Mouse (Mus musculus): ENCODE measurements around the gene Fam118a. TPM values are rescaled to one million over a fixed set of nuclear protein-coding genes. Genes with fewer than 3 reads are reported as not detected.
"Not testable (repeated sequence)": the region's sequence is repeated elsewhere in the genome, so short reads cannot be mapped to it uniquely, and the experiment has no call there.

Fam118a gene
- total RNA-seq, 2 experiments from 2014 or later: 10.5 to 12.5 TPM

GRCm38 (mm10) chr15:85011895-85012661 lies 16.7 kb upstream of the Fam118a start:
- ATAC-seq (replicated peaks; ENCODE audit: poor library complexity): no peak

DNA sequence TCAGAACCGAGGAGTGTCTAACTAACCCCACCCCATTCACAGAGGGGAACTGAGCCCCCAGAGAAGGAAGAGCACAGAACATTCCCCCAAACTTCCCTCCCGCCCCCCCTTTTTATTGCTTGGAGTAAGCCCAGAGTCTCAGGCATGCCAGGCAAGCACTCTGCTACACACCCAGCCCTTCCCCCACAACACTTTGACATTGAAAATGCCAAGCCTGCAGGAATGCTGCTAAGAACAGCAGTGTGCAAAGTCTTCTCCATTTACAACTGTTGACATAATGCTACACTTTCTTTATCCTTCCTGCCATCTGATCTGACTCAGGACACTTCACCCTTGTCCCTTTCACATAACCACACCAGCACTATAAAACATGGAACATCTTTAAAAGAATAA lies 16.1 kb upstream of the Fam118a start:
- ATAC-seq (replicated peaks; ENCODE audit: poor library complexity): no peak

DNA sequence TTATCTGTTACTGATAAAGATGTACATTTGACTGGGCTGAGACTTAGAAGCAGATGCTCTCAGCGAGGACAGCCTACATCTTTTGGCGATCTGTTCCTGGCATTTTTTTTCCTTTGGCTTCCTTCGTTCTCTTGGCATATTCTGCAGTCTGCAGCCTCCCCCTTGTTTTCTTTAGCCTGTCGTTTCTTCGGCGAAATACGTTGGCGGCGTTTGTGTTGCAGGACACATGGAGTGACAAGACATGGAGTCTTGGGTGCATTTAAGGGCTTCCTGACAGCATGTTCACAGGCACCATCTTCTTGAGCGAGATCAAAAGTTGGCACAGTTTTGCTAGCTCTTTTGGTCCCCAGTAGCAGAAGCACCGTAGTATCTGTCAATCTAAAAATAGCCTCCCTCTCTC lies 13.0 kb upstream of the Fam118a start:
- no peak for ATAC-seq (replicated peaks; ENCODE audit: poor library complexity)

GRCm38 (mm10) chr15:85016951-85017664 lies 11.6 kb upstream of the Fam118a start, which contains the start of gene Upk3a:
Upk3a (plus strand) TSS chr15:85017141.
- peak; percentile 31; the same call in 1 of the 2 replicates for ATAC-seq (replicated peaks; ENCODE audit: poor library complexity)

DNA sequence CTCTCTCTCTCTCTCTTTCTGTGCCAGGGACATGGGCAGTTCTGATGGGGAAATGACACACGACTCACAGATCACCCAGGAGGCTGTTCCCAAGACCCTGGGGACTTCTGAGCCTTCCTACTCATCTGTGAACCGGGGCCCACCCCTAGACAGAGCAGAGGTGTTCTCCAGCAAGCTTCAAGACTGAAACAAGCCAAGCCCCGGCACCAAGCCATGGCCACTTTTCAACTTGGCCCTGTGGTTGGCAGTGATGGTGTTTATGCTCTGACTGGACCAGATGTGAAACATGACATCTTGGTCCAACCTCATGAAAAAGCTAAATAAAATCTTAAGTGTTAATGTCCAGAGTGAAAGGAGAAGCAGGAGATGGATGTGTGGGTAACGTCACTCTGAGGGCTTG lies 6.5 kb upstream of the Fam118a start:
- ATAC-seq (replicated peaks; ENCODE audit: poor library complexity): no peak

- ATAC-seq (replicated peaks; ENCODE audit: poor library complexity): no peak
Measured at GRCm38 (mm10) chr15:85026197-85026596, 2.6 kb upstream of the Fam118a start.

DNA sequence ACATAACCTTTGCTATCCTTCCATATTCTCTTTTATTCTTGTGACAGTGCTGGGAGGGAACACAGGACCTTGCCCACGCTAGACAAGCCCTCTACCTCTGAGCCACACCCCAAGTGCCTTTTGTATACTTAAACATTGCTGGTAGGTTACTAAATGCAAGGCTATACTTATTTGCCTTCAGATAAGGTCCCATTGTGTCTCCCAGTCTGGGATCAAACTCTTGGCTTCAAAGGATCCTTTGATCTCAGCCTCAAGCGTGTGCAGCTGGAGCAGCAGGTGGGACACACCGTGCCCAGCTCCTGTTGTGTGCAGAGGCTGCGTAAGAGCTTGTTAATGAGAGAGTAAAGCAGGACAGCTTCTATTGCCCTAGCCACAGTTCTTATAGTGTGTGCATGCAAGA lies 1.0 kb upstream of the Fam118a start:
- ATAC-seq (replicated peaks; ENCODE audit: poor library complexity): no peak

DNA sequence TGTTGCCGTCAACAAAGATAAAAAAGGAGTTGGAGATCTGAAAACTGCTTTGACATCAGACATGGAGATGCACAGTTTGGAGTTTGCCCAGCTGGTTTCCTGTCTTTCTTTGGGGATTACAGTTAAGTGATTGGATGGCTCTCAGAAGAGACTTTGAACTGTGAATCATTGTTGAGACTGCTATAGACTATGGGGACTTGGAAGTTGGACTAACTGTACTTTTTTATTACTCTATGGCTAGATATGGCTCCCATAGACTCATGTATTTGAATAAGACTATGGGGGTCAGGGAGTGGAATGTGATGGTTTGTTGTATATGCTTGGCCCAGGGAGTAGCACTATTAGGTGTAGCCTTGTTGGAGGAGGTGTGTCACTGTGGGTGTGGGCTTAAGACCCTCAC lies 1.9 kb downstream of the Fam118a start:
- not testable (repeated sequence) for ATAC-seq (replicated peaks; ENCODE audit: poor library complexity)

DNA sequence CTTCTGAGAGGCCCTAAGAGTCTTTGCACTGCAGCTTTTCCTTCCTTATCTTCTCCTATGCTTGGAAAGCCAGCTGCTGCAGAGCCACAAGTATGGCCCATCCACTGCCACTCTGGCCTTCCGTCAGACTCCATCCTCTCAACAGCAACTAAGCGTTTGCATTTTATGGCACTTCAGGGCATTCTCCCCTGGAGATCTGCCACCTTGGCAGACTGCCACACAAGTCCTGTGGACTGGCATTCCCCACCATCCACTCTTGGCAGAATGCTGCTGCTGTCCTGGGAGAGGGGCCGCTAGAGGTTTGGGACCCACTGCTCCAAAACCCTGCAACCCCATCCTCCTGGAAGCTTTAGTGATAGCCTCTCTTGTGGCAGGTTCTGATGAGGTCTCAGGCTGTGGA lies 3.1 kb downstream of the Fam118a start:
- ATAC-seq (replicated peaks; ENCODE audit: poor library complexity): no peak

- ATAC-seq (replicated peaks; ENCODE audit: poor library complexity): not testable (repeated sequence)
Measured at GRCm38 (mm10) chr15:85033916-85034315, 5.2 kb downstream of the Fam118a start.

DNA sequence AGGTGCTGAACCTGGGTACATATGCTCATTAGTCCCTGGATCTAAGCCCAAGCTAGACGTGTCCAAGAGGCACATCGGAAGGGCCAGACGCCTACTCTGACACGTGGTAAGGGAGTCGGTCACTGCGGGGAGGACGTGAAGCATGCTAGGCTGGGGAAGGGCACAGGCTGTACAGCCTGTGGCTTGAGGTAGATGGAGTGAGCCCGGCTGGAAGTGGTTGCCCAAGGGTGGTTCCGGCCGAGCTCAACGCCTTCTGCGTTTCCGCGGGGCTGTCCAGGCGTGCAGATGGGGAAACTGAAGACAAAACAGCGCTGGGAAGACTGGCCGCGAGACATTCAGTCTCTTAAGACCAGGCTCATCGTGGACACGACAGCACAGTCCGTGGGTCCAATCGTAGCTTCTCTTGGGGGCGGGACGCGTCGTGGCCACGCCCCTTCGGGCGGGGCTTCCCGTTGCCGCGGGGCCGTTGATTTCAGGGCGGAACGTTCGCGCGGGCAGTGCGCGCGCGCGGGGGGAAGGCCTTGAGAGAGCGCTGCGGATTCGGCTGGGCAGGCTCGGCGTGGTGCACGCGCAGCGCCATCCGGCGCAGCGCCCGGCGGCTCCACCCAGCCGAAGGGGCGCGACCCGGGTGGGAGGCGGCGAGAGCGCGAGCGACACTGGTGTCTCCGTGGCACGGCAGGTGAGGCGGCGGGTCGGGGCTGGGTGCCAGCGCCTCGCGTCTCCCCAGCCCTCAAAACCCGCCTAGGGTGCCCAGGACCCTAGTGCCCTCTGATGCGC lies 8.0 kb downstream of the Fam118a start:
- peak; percentile 94 for ATAC-seq (replicated peaks; ENCODE audit: poor library complexity)

- ATAC-seq (replicated peaks; ENCODE audit: poor library complexity): no peak
Measured at GRCm38 (mm10) chr15:85037343-85037690, 8.6 kb downstream of the Fam118a start.

DNA sequence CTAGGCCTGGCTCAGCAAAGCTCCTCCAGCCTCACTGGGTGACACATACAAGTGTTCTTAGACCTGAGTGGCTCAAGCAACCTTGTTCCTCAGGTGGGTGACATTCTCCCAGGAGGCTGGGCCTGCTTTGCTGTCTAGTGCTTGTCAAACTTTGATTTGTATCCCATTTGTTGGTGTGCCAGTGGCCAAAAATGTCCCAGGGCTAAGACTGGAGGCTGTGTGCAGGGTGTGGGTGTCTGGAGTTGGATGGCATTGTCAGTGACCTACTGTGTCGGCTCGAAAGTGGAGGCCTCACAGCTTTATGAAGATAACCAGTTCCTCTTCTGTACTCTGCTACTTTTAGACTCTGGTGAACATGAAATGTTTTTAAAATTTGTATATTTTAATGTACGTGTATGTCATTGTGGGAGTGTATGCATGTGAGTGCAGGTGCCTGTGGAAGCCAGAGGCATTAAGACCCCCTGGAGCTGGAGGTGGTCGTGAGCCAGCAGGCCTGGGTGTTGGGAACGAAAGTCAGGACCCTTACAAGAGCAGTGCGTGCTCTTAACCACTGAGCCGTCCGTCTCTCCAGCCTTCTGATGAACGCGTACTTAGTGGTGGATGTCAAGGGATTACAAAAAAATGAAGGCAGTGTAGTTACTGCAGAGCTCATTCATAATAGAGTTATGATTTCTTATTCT lies 12.9 kb downstream of the Fam118a start:
- no peak for ATAC-seq (replicated peaks; ENCODE audit: poor library complexity)

DNA sequence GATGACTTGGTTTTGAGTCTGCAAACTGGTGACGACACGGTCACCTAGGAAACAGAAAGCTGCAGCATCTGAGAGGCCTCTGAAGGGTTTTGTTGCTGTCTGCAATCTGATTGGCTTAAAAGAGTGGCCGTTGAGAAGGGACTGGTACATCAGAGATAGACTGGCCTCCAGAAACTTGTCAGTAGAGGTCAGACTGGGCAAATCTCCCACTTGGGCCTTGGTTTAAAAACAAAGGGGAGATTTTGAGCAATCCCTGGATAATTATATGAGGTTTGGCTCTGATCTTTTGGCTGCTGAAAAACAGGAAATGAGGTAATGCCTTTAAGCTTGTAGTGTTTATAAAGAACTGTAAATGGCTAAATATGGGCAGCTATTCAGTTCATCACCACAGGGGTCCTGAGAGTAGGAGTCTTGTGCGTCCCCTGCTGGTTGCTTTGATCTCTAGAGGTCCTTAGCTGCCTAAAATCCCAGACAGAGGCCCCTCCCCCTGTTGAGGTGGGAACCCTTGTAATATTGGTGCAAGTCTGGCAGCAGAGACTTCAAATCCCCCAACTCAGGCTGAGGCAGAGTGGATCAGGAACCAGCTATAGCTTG lies 13.7 kb downstream of the Fam118a start:
- peak; percentile 89 for ATAC-seq (replicated peaks; ENCODE audit: poor library complexity)

GRCm38 (mm10) chr15:85043116-85043515 lies 14.4 kb downstream of the Fam118a start:
- no peak for ATAC-seq (replicated peaks; ENCODE audit: poor library complexity)

DNA sequence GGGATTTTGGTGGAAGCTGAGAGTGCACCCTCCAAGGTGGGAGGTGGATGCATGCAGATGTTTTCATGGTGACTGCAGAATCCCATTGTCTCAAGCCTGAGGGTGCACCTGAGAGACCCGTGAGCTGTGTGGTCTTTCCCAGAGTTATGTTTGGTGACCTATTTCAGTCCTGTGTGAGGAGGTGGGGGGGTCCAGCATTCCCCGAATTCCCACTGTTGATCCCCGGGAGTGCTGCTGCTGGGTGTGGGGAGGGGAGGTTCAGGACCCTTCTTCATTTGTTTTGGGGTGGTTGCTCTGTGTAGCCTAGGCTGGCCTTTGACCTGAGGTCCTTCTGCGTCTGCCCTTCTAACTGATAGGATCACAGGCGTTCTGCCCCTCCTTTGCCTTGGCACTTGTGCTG lies 15.0 kb downstream of the Fam118a start:
- ATAC-seq (replicated peaks; ENCODE audit: poor library complexity): no peak

DNA sequence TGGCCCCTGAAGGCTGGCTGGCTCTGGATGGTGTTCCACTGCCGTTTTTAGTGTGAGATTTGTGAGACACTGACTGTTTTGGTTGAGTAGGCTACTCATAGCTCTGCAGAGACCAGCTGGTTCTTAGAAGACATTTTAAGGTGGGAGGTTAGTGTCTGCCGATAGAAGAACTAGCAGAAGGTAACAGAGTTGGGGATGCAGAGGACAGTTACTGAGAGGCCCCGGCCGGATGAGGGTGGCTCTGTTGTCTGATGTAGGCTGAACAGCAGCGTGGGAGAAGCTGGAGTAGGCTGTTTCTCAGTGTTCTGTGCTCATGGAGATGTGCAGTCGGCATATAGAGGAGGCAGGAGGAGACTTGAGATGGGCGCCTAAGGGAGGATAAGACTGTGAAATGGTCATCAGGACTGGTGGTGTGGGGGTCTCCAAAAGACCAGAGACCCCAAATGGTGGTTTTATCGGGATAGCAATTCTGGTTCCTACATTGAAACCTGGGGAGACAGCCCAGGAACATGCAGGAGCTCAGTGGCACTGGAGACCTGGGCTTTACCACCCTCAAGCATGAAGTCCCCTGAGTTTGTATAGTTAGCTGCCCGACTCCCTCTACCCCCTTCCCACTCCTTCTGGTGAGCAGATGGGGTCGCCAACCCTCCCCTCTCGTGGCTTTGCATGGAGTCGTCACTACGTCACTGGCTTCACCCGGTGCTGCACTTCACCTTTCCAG lies 17.6 kb downstream of the Fam118a start:
- no peak for ATAC-seq (replicated peaks; ENCODE audit: poor library complexity)

- no peak for ATAC-seq (replicated peaks; ENCODE audit: poor library complexity)
Measured at GRCm38 (mm10) chr15:85047865-85048264, 19.1 kb downstream of the Fam118a start.

DNA sequence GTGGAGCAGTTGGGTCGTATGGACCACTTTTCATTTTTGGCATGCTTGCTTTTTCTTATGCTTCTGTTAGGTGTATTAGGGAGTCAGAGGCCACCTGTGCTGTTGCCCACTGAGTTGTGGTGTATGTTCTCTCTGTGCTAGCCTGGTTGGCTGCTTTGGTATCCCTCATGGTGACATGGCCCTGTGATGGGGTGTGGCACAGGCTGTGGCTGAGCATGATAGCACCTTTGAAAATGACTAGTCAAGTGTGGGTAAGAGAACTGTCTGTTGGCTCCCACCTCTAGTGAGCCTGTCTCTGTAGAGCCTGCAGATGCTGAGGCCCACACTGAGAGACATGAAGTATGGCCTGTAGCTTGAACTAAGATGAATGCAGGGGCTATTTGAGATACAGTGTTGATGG lies 21.0 kb downstream of the Fam118a start:
- no peak for ATAC-seq (replicated peaks; ENCODE audit: poor library complexity)

DNA sequence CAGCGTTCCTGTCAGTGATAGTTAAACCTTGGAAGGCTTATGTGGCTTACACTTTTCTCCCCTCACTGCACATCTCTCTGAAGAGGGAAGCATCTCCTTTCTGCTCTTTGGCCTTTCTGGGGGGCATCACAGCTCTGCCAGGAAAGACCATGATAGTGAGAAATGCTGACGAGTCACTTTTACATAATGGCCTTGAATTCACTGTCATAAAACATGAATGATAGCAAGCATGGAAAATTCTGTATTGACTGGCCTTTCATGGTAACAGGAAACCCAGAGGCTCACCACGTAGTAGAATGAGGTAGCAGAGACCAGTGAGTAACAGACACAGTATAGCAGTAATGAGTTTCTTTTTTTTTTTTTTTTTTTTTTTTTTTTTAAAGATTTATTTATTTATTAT lies 25.4 kb downstream of the Fam118a start:
- no peak for ATAC-seq (replicated peaks; ENCODE audit: poor library complexity)
